Mouse (Mus musculus) v-Abl transformed pro-B cells (cell line): ENCODE measurements at regions not wholly inside any gene's neighbourhood (a gene's known extent, or its start where the extent isn't known, plus 50 kb on each side); places are given as distances from the start of the nearest gene placed in this dataset.
"Not testable (repeated sequence)": the region's sequence is repeated elsewhere in the genome, so short reads cannot be mapped to it uniquely, and the experiment has no call there.

Experiments
- in situ Hi-C, 2 experiments: fragments of 400-800 bp; cut with MboI; formaldehyde crosslinking; loops; one replicate each; pipeline ENCODE4 v1.15.1; 2025; ENCODE audit not compliant: unreplicated experiment in 2 of 2

GRCm38 (mm10) chr4:81625348-81625934, 182.8 kb upstream of the Mpdz start:
- in situ Hi-C loops = no loop called here

GRCm38 (mm10) chr4:81624111-81624510, 181.5 kb upstream of the Mpdz start:
- in situ Hi-C loops = no loop called here

- in situ Hi-C loops = no loop called here
Measured at GRCm38 (mm10) chr4:81621391-81622137, 178.9 kb upstream of the Mpdz start.

GRCm38 (mm10) chr4:81617191-81617590, 174.6 kb upstream of the Mpdz start:
- in situ Hi-C loops = no loop called here

- in situ Hi-C loops = no loop called here
Measured at GRCm38 (mm10) chr4:81611191-81611590, 168.6 kb upstream of the Mpdz start.

- in situ Hi-C loops = no loop called here
Measured at GRCm38 (mm10) chr4:81600396-81600795, 157.8 kb upstream of the Mpdz start.

GRCm38 (mm10) chr4:81597390-81597789, 154.8 kb upstream of the Mpdz start:
- in situ Hi-C loops = no loop called here

- in situ Hi-C loops = not testable (repeated sequence)
Measured at GRCm38 (mm10) chr4:81593431-81593830, 150.8 kb upstream of the Mpdz start.

GRCm38 (mm10) chr4:81582546-81582945, 139.9 kb upstream of the Mpdz start:
- in situ Hi-C loops = no loop called here

GRCm38 (mm10) chr4:81580553-81580952, 137.9 kb upstream of the Mpdz start:
- in situ Hi-C loops = no loop called here

- in situ Hi-C loops = no loop called here
Measured at GRCm38 (mm10) chr4:81579389-81580110, 136.9 kb upstream of the Mpdz start.

GRCm38 (mm10) chr4:81578981-81579380, 136.4 kb upstream of the Mpdz start:
- in situ Hi-C loops = no loop called here

- in situ Hi-C loops = loop anchor here (25.0 kb wide), 2 partner anchors 1264 to 1614 kb away; no protein-coding TSS in a partner anchor
Measured at GRCm38 (mm10) chr4:81573771-81574170, 131.2 kb upstream of the Mpdz start.

- in situ Hi-C loops = loop anchor here (25.0 kb wide), 2 partner anchors 1267 to 1617 kb away; no protein-coding TSS in a partner anchor
Measured at GRCm38 (mm10) chr4:81570736-81571135, 128.1 kb upstream of the Mpdz start.

- in situ Hi-C loops = loop anchor here (5.0 to 25.0 kb wide), 4 partner anchors 1265 to 1618 kb away; no protein-coding TSS in a partner anchor
Measured at GRCm38 (mm10) chr4:81569531-81569930, 126.9 kb upstream of the Mpdz start.

- in situ Hi-C loops = loop anchor here (5.0 to 25.0 kb wide), 4 partner anchors 1266 to 1619 kb away; no protein-coding TSS in a partner anchor
Measured at GRCm38 (mm10) chr4:81568404-81568803, 125.8 kb upstream of the Mpdz start.

GRCm38 (mm10) chr4:81567928-81568327, 125.3 kb upstream of the Mpdz start:
- in situ Hi-C loops = loop anchor here (5.0 to 25.0 kb wide), 4 partner anchors 1267 to 1619 kb away; no protein-coding TSS in a partner anchor

- in situ Hi-C loops = loop anchor here (5.0 to 25.0 kb wide), 4 partner anchors 1268 to 1621 kb away; no protein-coding TSS in a partner anchor
Measured at GRCm38 (mm10) chr4:81566526-81566925, 123.9 kb upstream of the Mpdz start.

GRCm38 (mm10) chr4:81565422-81566395, 123.1 kb upstream of the Mpdz start:
- in situ Hi-C loops = loop anchor here (5.0 to 25.0 kb wide), 4 partner anchors 1269 to 1622 kb away; no protein-coding TSS in a partner anchor

GRCm38 (mm10) chr4:81564446-81564845, 121.8 kb upstream of the Mpdz start:
- in situ Hi-C loops = loop anchor here (5.0 to 25.0 kb wide), 4 partner anchors 1270 to 1623 kb away; no protein-coding TSS in a partner anchor
